Mouse (Mus musculus): Measurements from ENCODE around the gene Map2k2.

DNA sequence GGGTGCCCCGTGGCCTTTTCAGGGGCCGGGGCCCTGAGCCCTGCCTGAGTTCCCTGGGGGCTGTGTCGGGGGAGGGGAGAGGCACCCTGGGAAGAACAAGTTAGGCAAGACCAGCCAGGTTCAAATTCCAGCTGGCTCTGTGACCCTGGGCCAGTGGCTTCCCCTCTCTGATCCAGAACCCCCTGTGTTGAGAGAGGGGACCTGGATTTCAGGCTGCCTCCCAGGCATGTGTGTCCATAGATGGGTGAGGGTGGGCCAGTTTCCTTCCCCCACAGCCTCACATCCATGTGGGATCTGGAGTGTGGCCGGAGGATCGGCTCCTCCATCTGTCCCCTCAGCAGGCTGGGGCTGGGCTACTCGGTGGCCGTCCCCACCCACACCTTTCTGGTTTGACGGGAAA, 34.3 kb downstream of the Map2k2 start:
- TF ChIP-seq ZKSCAN1 (IDR thresholded peaks at IDR 0.05; ENCODE audit: low read depth, low read length) (no peak), NELFE (IDR thresholded peaks at IDR 0.05; ENCODE audit: low read depth, low read length) (no peak), CTCF (IDR thresholded peaks at IDR 0.05 in 2 of 3, conservative IDR thresholded peaks at IDR 0.05 in 1 of 3; ENCODE audit: control insufficient read depth in 1 of 3, insufficient read depth in 1 of 3, low read depth in 2 of 3, low read length in 3 of 3, poor library complexity in 1 of 3, severe bottlenecking in 1 of 3) (no peak), POLR2A (IDR thresholded peaks at IDR 0.05; ENCODE audit: control insufficient read depth in 1 of 2, insufficient read depth in 1 of 2, low read depth in 1 of 2, low read length in 2 of 2, poor library complexity in 1 of 2) (no peak), MXI1 (IDR thresholded peaks at IDR 0.05; ENCODE audit: low read depth, low read length) (no peak), JUND (IDR thresholded peaks at IDR 0.05; ENCODE audit: low read depth, low read length) (no peak), MAFK (IDR thresholded peaks at IDR 0.05; ENCODE audit: borderline replicate concordance, low read depth, low read length) (no peak), BHLHE40 (IDR thresholded peaks at IDR 0.05; ENCODE audit: borderline replicate concordance, low read depth, low read length) (no peak), NRF1 (IDR thresholded peaks at IDR 0.05; ENCODE audit: insufficient read depth, low read depth, low read length, poor library complexity, severe bottlenecking) (no peak), CHD2 (IDR thresholded peaks at IDR 0.05; ENCODE audit: low read length) (no peak), EP300 (IDR thresholded peaks at IDR 0.05; ENCODE audit: low read depth in 1 of 2, low read length in 2 of 2) (no peak), TAL1 (IDR thresholded peaks at IDR 0.05; ENCODE audit: low read length) (no peak), USF1 (IDR thresholded peaks at IDR 0.05; ENCODE audit: low read depth, low read length) (no peak)

Data from MEL (cell line).